Mouse (Mus musculus) liver, adult 10 weeks (tissue): ENCODE results near the gene March7. TPM values are rescaled to one million over a fixed set of nuclear protein-coding genes. Genes with fewer than 3 reads are reported as not detected.

Experiments
- polyA plus RNA-seq: library from polyadenylated mRNA; stranded (reverse); fragments of 350-450 nt; fragmentation: Illumina TruSeq; extraction: RNeasy Lipid Tissue Mini Kit (QIAGEN cat#74804); gene quantifications from one replicate; pipeline ENCODE4 v1.2.3, GENCODE M21; 2014; ENCODE audit warnings: low read depth, low replicate concordance

March7 gene
- 56.3 TPM for polyA plus RNA-seq

GRCm38 (mm10) chr2:60209703-60210651 is at the start of gene March7, which contains the start of gene Baz2b:
Gene March7, plus strand, starts transcription at chr2:60209887.
Gene Baz2b, minus strand, starts transcription at chr2:60209839.

GRCm38 (mm10) chr2:60284467-60284821 is 74.8 kb downstream of the March7 start, which contains the start of gene Cd302:
Gene Cd302, minus strand, starts transcription at chr2:60284488.

Other genes with a start within 250 kb of the March7 start
- 17.2 TPM for gene Baz2b, start within 50 bp of the March7 start, polyA plus RNA-seq
- gene Cd302, start 74.6 kb downstream of the March7 start, polyA plus RNA-seq: 793 TPM
- 1.7 TPM for gene Ly75, start 173.4 kb downstream of the March7 start, polyA plus RNA-seq